Mouse (Mus musculus): ENCODE results near the gene Dixdc1.
A peak's percentile ranks its signal among the peaks of the same experiment; 100 is the strongest.

Gene Dixdc1

DNA sequence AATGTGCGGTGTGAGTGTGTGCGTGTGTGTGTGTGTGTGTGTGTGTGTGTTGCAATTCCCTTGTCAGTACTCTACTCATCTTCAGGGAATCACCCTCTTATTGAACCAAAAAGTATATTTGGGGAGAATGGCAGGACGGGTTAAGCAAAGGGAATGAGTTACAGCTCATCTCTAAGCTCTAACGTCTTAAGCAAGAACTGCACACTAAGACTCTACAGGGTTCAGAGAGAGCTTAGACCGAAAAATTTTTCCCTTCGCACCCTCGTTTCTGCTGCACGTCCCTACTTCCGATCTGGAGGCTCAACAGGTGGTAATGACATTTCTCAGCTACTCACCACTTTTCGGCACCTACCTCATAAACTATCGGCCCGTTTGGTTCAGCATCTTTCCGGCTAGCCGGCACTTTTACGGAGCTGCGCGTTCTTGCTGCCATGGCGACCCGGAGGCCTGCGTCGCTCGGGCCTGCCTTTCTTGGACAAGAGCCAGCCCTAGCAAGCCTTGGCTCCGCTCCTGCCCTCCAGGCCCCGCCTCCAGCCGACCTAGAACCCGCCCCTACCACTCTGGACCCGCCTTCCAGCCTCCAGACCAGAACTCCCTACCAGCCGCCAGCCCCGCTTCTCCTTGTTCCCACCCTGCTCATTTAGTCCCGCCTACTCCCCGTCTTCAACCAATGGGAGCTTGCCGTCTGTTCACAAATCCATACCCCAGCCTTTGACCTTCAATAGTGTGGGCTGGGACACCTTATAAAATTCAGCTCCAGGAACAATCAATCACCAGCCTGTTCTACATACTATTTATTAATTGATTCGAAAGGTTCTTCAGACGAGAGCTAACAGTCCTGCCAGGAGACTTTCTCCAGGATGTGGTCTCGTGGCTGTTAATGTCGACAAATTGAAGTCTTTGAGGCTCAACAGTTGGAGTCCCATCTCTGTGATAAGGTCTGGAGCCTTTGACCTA, at the start of gene Dixdc1:
TSS of gene Dixdc1 (minus strand) at position 604 of the 957 bp plus-strand sequence.
- DNase-seq = peak; percentile 83

DNA sequence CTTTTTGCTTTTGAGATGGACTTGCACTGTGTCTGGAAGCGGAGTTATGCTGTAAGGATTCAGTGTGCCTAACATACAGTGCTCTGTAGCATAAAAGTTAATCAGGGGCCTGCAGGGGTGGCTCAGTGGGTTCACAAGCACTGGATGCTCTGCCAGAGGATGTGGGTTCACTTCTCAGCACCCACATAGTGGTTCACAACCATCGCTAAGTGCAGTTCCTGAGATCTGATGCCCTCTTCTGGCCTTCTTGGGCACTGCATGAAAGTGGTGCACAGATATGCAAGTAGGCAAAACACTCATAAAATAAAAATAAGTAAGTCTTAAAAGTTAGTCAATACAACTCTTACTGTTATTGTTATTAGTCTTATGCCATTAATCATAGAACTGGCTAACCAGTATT, 42.8 kb upstream of the Dixdc1 start:
- peak; percentile 72 for DNase-seq

DNA sequence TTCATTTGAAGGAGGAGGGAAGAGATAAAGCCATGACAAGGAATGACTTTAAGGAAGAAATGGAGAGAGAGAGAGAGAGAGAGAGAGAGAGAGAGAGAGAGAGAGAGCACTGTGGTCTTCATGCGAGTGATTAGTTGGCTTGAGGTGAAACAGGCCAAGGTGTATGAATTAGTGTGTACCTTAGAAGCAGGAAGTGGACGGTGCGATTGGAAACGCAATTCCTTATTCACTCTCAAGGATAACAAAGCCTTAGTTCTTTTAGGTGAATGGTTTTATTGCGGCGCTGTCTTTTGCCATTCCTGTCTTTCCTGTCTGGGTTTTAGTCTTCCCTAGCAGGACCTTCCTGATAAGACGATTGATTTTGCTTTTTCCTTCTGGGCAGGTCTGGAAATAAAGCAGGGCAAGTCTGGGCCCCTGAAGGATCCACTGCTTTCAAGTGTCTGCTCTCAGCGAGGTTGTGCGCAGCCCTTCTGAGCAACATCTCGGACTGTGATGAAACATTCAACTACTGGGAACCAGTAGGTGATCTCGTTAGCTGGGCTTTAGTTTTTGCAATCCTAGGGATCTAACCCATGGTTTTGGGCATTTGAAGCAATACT, 36.9 kb upstream of the Dixdc1 start:
- DNase-seq = no peak

- DNase-seq = no peak
Measured at GRCm38 (mm10) chr9:50775662-50776126, 36.4 kb upstream of the Dixdc1 start.

DNA sequence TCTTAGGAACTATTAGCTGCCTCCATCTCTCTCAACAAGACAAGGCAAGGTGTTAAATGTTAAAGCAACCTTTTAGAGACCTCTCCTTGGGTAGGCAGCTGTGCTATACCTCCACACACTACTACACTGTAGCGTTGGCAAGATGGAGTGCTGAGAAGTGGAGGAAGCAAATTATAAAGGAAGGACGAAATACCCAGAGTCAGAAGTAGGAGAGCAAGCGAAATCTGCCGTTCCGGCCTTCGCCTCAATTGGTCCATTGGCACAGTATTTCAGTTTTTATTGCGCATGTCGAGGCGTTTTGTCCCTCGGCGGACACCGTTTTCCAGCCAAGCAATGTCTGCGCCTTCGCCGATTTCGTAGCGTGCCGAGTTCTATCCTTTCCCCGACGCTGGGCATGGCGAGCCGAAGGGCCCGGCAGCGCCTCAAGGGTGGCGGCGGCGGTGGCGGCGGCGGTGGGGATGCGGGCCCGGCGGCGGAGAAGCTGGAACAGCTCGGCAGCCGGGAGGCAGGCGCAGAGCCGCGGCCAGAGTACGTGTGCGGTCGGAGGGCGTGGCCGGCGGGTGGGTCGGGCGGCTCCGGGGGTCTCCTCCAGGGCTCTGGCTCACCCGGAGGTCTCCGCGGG, 35.8 kb upstream of the Dixdc1 start, which contains the start of the genes Alg9 and 1110032A03Rik:
TSS of gene Alg9 (plus strand) at position 29 of the 622 bp plus-strand sequence.
TSS of gene 1110032A03Rik (minus strand) at position 530 of the 622 bp plus-strand sequence.
- peak; percentile 91 for DNase-seq

DNA sequence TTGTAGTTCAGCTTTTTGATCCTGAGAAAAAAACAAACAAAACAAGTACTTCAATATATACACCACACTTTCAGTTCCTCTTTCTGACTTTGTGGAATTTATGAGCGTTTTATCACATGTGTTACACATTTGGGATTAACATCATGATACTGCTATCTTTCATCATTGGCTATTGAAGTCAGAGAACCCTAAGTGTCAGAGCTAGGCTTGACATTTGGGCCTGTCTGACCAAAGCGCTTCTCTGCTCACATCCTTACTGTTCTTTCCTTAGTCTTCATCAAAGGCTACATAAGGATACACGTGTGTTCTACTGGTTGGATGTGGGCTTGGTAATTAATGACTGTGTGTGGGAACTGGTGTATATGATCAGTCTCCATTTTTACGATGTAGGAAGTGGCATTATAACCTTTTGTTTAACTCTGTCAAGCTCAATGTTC, 34.7 kb upstream of the Dixdc1 start:
- no peak for DNase-seq

- no peak for DNase-seq
Measured at GRCm38 (mm10) chr9:50770011-50770410, 30.7 kb upstream of the Dixdc1 start.

- DNase-seq = peak; percentile 99
Measured at GRCm38 (mm10) chr9:50768107-50769002, 29.0 kb upstream of the Dixdc1 start, which contains the start of gene Fdxacb1. Gene Fdxacb1, plus strand, starts transcription at chr9:50768236.

DNA sequence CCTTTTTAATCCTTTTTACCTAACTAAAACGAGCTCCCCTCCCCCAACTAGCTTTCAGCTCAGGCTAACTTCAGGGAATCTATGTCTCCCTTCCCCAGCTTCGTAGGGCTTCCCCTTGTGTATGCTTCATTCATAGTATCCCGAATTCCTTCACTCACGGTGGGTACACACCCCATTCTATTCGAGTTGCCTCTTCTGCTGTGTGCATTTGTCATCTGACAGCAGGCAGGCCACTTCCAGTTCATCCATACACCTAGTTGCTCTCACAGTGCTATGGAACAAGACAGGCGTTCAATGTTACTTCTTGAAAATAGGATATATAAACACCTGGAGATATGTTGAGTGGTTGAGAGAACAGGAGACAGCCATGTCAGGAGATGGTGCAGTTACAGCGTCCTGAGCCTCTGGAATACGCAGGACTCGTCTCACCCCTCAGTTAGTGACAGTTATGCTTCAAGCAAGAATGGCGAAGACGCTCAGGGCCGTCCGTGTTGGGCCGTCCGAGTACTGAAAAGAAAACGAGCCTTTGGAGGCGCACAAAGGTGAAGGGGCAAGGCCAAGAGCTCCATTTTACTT, 28.3 kb upstream of the Dixdc1 start:
- DNase-seq = peak; percentile 16

GRCm38 (mm10) chr9:50763331-50763730, 24.0 kb upstream of the Dixdc1 start:
- DNase-seq = peak; percentile 31

GRCm38 (mm10) chr9:50761520-50762243, 22.4 kb upstream of the Dixdc1 start:
- DNase-seq = no peak

DNA sequence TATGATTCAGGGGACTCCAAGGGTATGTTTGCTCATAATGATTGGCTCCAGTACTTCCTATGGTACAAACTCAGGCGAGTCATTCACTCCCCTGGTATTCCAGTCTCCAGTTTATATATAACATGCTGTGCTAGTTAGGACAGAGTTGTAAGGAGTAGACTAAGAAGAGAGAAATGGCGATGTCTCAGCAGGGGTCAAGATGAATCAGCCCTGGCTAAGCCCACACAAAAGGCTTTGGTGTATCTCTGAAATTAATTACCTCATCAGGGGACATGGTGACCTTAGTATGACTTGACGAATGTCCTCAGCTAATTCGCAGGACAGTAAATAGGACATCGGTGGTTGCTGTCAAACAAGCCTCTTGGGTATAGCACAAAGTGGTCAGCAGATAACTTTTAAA, 17.4 kb upstream of the Dixdc1 start:
- no peak for DNase-seq

DNA sequence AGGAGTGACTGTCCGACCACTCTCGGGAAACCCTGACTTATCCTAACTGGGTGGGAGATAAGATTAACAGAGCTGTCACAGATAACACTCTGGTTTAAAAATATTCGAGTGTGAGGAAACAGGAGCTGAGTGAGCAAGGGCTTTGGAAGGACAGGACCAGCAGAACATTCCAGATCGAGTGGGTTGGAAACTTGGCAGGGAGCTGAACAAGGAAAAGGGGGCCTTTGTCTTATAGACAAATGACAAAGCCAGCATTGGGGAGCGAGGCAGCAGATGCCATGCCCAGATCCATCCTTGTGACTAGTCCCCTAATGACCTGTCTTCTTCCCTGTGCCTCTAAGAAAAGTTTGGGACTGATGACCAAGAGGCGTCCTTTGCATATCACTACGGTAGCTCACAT, 14.6 kb upstream of the Dixdc1 start:
- no peak for DNase-seq

DNA sequence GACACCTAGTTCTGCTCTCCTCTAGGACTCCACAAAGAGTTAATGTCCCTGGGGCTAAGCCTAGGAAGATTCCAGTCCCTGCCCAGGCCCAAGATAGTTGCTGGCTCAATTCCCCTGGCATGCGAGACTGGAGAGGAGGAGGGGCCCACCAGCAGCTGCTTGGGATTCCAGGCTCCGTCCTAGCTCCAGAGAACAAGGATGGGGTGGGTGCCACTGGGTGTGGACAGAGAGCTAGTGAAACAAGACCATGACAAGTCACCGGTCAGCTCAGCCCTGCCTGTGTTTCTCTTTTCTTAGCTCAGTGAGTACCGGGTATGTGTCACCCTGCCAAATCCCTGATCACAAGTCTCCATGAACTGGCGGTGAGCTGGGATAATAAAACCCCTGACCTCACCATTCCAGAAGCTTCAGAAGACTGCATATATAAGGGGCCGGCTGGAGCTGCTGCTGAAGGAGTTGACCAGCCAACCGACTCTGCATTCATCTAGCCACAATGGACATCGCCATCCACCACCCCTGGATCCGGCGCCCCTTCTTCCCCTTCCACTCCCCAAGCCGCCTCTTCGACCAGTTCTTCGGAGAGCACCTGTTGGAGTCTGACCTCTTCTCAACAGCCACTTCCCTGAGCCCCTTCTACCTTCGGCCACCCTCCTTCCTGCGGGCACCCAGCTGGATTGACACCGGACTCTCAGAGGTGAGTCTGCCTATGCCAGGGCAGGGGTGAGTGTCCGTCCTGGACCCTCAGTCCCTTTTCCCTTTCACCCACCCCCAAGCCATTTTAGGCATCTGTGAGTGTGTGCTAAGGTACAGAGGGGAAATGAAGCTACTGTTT, 13.7 kb upstream of the Dixdc1 start:
- no peak for DNase-seq

GRCm38 (mm10) chr9:50752054-50752602, 12.8 kb upstream of the Dixdc1 start, which contains the start of gene Hspb2:
Gene Hspb2, minus strand, starts transcription at chr9:50752354.
- DNase-seq = no peak

- DNase-seq = no peak
Measured at GRCm38 (mm10) chr9:50751323-50751722, 12.0 kb upstream of the Dixdc1 start, which contains the start of gene Cryab. Gene Cryab, plus strand, starts transcription at chr9:50751325.

- DNase-seq = no peak
Measured at GRCm38 (mm10) chr9:50750706-50751105, 11.4 kb upstream of the Dixdc1 start.

DNA sequence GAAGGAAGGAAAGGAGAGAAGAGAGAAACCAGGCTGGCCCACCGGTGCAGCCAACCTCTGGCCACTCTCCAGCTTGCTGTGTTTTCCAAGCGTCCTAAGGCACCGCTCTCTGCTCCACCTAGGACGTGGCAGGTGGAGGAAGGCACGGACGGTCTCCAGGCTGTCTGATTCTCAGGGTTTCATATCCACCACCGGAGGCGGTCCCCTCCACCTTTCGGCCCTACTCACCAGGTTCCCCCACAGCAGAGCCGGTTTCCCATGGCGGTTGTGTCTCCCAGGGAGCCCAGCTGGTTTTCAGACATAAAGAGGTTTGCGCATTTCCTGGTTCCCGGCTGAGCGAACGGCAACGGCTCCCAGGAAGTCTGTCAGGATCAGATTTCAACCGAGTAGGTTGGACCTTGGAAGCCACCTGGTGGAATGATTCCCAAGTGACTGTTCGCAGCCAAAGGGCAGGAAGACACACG, 6.9 kb upstream of the Dixdc1 start, which contains the start of gene 2310030G06Rik:
TSS of gene 2310030G06Rik (minus strand) at position 323 of the 464 bp plus-strand sequence.
- DNase-seq = no peak

- no peak for DNase-seq
Measured at GRCm38 (mm10) chr9:50745806-50746205, 6.5 kb upstream of the Dixdc1 start.

All from thymus, postnatal 14 days (tissue).